Comparison of ENCODE assay signal across 8 mouse cellular contexts in genomic region chr17:67303326-67304099, GRCm38 (mm10). TPM values are rescaled to one million over a fixed set of nuclear protein-coding genes. Genes with fewer than 3 reads are reported as not detected.
DNase-seq lines count a peak whose midpoint lies in the region; ATAC-seq lines count a peak whose summit lies in the region.

No protein-coding gene starts in this region.

- H3K27ac ChIP-seq in heart, embryonic 10.5 days = no peak overlapping the region
- H3K27ac ChIP-seq in embryonic facial prominence, embryonic 15.5 days (replicated peaks) = peak overlapping the region; percentile 39; the same call in 1 of the 2 replicates

- DNase-seq in heart, adult 11 months = peak; percentile 95
- no peak for DNase-seq in heart, embryonic 10.5 days (ENCODE audit: low spot score)
- DNase-seq in heart, postnatal 25 days (ENCODE audit: low spot score) = peak; percentile 31
- peak; percentile 64 for DNase-seq in lung, postnatal 25 days (ENCODE audit: low spot score)
- no peak for DNase-seq in gastrocnemius, postnatal 4 days (ENCODE audit: low spot score in 2 of 2)
- DNase-seq in thymus, postnatal 10 days (ENCODE audit: low spot score in 2 of 2) = no peak
- DNase-seq in layer of hippocampus, adult 8-10 months (ENCODE audit: low spot score in 2 of 2) = no peak

- no peak overlapping the region for H3K4me3 ChIP-seq in heart, embryonic 10.5 days
- no peak overlapping the region for H3K4me3 ChIP-seq in embryonic facial prominence, embryonic 15.5 days (replicated peaks)

- ATAC-seq in embryonic facial prominence, embryonic 15.5 days (ENCODE audit: insufficient number of reproducible peaks, low FRiP score, low TSS enrichment, low read depth) = peak; percentile 78

- 73% methylated on average over 18 of the region's 18 CpGs for WGBS in heart, embryonic 10.5 days
- 48% methylated on average over 18 of the region's 18 CpGs for WGBS in embryonic facial prominence, embryonic 15.5 days

- peaks cover 8% of the 10 kb centered on the region for H3K4me1 ChIP-seq in heart, embryonic 10.5 days
- peaks cover 18% of the 10 kb centered on the region for H3K4me1 ChIP-seq in embryonic facial prominence, embryonic 15.5 days

- intact Hi-C loops in heart, postnatal 25 days (cut with DNase I) = no loop called here

- no peak overlapping the region for H3K9ac ChIP-seq in embryonic facial prominence, embryonic 15.5 days

- no peaks in the 10 kb centered on the region for H3K36me3 ChIP-seq in heart, embryonic 10.5 days
- no peaks in the 10 kb centered on the region for H3K36me3 ChIP-seq in embryonic facial prominence, embryonic 15.5 days

- H3K27me3 ChIP-seq in heart, embryonic 10.5 days (ENCODE audit: insufficient read depth, poor library complexity, severe bottlenecking) = no peaks in the 10 kb centered on the region
- H3K27me3 ChIP-seq in embryonic facial prominence, embryonic 15.5 days = no peaks in the 10 kb centered on the region

- H3K9me3 ChIP-seq in heart, embryonic 10.5 days = no peaks in the 10 kb centered on the region
- no peaks in the 10 kb centered on the region; the same call in 1 of the 2 replicates for H3K9me3 ChIP-seq in embryonic facial prominence, embryonic 15.5 days (replicated peaks)

- peak overlapping the region; percentile 23; the same call in 1 of the 2 replicates for H3K4me2 ChIP-seq in embryonic facial prominence, embryonic 15.5 days (replicated peaks)

RNA-seq across cellular contexts. Expression of gene Ptprm, which starts 50.7 kb away (rescaled TPM):
- polyA plus RNA-seq in heart, embryonic 10.5 days (2016; fragmentation: Nextera tagmentation; extraction: Ambion mirVana) = 12.6 and 13.6 TPM in 2 replicates
- polyA plus RNA-seq in embryonic facial prominence, embryonic 15.5 days (2015; fragmentation: Nextera tagmentation; extraction: Ambion mirVana) = 16.0 and 17.6 TPM in 2 replicates
- 10 to 100 TPM; 78.4 to 88.4 TPM for total RNA-seq in heart, postnatal 25 days (2021)
- total RNA-seq in gastrocnemius, postnatal 4 days (2021) = 10 to 100 TPM; 54.5 to 60.0 TPM
- 10 to 100 TPM; 24.6 to 31.6 (median 27.6) TPM for total RNA-seq in layer of hippocampus, adult 8-10 months (2022)

Comparison
In these comparisons a context has a peak if more than half of its experiments do, and no peak if none do; other contexts are left out.
1. DNase-seq: peak in heart, adult 11 months (single experiment), heart, postnatal 25 days (single experiment) and lung, postnatal 25 days (single experiment); none in heart, embryonic 10.5 days (single experiment), gastrocnemius, postnatal 4 days (0 of 2), thymus, postnatal 10 days (0 of 2) and layer of hippocampus, adult 8-10 months (0 of 2).